Mouse (Mus musculus) cerebellum, postnatal 4 days (tissue): ENCODE results near the gene Gm10142.
"Not testable (repeated sequence)": the region's sequence is repeated elsewhere in the genome, so short reads cannot be mapped to it uniquely, and the experiment has no call there.

Source experiments
- DNase-seq, 2 experiments: peaks; one replicate each; pipeline ENCODE4 v3.0.0; 2022; ENCODE audit warnings: low spot score in 2 of 2, mixed read lengths in 1 of 2

Gene Gm10142

DNA sequence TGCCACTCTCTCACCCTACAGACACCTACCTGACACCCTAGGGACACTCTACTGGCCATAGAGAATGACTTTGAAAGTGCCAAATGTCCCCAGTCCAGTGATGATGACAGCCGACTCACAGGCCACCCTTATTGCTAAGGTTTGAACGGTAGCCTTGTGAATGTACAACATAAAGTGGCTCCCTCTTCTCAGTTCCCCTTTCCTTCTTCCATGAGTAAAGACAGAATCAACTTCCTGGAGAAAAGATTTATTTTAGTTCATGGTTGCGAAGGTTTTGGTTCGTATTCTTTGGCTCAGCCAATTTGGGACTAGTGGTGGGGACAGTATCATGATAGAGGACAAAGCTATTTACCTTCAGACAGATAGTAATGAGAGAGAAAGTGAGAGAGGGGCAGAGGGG lies 23.3 kb downstream of the Gm10142 start:
- no peak for DNase-seq

DNA sequence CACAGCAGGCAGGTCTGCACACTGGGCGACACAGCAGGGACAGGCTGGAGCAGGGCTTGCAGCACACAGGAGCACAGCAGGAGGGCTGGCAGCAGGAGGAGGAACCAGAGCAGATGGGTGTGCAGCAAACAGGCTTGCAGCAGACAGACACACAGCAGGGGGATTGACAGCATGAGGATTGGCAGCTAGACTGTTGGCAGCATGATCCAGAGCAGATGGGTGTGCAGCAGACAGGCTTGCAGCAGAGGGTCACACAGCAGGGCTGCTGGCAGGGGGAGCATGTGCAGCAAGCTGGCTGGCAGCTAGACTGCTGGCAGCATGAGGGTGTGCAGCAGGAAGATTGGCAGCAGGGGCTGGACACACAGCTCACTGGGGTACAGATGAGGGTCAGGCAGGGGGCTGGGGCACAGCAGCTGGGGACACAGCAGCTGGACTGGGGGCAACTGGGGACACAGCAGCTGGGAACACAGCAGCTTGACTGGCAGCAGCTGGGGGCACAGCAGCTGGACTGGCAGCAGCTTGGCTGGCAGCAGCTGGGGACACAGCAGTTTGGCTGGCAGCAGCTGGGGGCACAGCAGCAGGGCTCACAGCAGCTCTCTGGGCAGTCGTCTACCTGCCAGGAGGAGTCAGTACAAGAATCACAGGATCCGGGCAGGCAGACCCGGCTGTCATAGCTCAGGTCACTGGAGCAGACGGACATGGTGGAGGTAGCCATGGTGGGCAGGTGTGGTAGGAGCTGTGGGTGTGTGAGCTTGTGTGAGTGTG lies 26.5 kb downstream of the Gm10142 start, which contains the start of gene Gm18596:
Gm18596 (minus strand) TSS at position 715 of the 765 bp plus-strand sequence.
- peak in 1 of 2 experiments; percentile 32 for DNase-seq

- not testable (repeated sequence) for DNase-seq
Measured at GRCm38 (mm10) chr10:77750686-77751085, 35.1 kb downstream of the Gm10142 start.

GRCm38 (mm10) chr10:77751254-77751653 lies 35.6 kb downstream of the Gm10142 start, which contains the start of gene Gm9736:
Gene Gm9736, minus strand, starts transcription at chr10:77751354.
- DNase-seq = not testable (repeated sequence)

DNA sequence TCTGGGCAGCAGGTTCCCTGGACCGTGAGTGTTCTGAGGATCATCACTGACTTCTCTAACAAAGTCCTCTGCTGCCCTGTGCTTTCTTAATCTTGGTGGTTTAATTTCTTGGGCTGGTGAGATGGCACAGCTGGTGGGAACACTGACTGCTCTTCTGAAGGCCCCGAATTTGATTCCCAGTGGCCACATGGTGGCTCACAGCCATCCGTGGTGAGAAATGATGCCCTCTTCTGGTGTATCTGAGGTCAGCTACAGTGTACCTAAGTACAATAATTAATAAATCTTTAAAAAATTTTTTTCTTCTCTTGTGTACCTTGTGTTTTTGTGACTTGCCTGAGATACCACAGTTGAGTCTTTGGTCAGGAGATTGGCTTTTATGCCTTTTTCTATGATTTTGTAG lies 36.7 kb downstream of the Gm10142 start:
- not testable (repeated sequence) for DNase-seq

GRCm38 (mm10) chr10:77753448-77753847 lies 37.8 kb downstream of the Gm10142 start:
- no peak for DNase-seq

DNA sequence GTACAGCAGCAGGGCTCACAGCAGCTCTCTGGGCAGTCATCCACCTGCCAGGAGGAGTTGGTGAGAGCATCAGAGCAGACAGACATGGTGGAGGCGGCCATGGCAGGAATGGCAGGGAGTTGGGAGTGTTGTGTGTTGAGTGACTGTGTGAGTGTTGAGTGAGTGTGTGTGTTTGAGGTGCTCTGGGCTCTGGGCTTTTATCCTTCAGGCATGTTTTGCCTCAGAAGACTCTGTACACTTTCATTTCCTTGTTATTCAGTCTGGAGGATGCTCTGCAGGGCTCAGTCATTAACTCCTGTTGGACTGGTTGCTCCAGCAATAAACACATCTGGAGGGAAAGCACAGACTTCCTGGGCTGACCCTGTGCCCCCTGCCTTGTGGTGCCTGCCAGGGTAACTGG lies 44.0 kb downstream of the Gm10142 start, which contains the start of gene Gm3233:
Gm3233 (minus strand) TSS at position 101 of the 400 bp plus-strand sequence.
- not testable (repeated sequence) for DNase-seq
